Mouse (Mus musculus) midbrain, embryonic 16.5 days (tissue): ENCODE results near the gene Gjc2. TPM values are rescaled to one million over a fixed set of nuclear protein-coding genes. Genes with fewer than 3 reads are reported as not detected.
"Not testable (repeated sequence)": the region's sequence is repeated elsewhere in the genome, so short reads cannot be mapped to it uniquely, and the experiment has no call there.

Experiments
- ATAC-seq: fragments of 200-750 bp; cut with Nextera tagmentation; 2 replicates; pipeline ENCODE4 v1.8.0; 2017; ENCODE audit warnings: moderate TSS enrichment
- H3K27ac ChIP-seq: fragments of 300-500 bp; sonication (generic); 2 replicates; pipeline ENCODE4 v1.5.1; 2014; ENCODE audit warnings: mild to moderate bottlenecking, low read length, mixed read lengths
- H3K27me3 ChIP-seq: fragments of 300-500 bp; sonication (generic); 2 replicates; pipeline ENCODE4 v1.6.1; 2014; ENCODE audit warnings: low read depth, low read length, mixed read lengths; ENCODE audit not compliant: control insufficient read depth, insufficient read depth
- H3K36me3 ChIP-seq: fragments of 300-500 bp; sonication (generic); 2 replicates; pipeline ENCODE4 v1.6.1; 2014; ENCODE audit warnings: mild to moderate bottlenecking, low read length, moderate library complexity, mixed read lengths; ENCODE audit not compliant: control insufficient read depth, insufficient read depth
- H3K4me1 ChIP-seq: fragments of 300-500 bp; sonication (generic); 2 replicates; pipeline ENCODE4 v1.6.1; 2014; ENCODE audit warnings: mild to moderate bottlenecking, low read length, mixed read lengths; ENCODE audit not compliant: control insufficient read depth, insufficient read depth
- H3K4me2 ChIP-seq: fragments of 300-500 bp; sonication (generic); 2 replicates; pipeline ENCODE4 v1.6.1; 2014; ENCODE audit warnings: mild to moderate bottlenecking, low read length, mixed read lengths
- H3K4me3 ChIP-seq: fragments of 300-500 bp; sonication (generic); 2 replicates; pipeline ENCODE4 v1.5.1; 2014; ENCODE audit warnings: low read depth, mild to moderate bottlenecking, low read length, moderate library complexity, mixed read lengths
- H3K9ac ChIP-seq: fragments of 300-500 bp; sonication (generic); 2 replicates; pipeline ENCODE4 v1.6.1; 2014; ENCODE audit warnings: low read depth, low read length, mixed read lengths
- H3K9me3 ChIP-seq: fragments of 300-500 bp; sonication (generic); replicated peaks from 2 replicates; pipeline ENCODE4 v1.6.1; 2014; ENCODE audit warnings: mild to moderate bottlenecking, low read length, mixed read lengths; ENCODE audit not compliant: control insufficient read depth, poor library complexity, severe bottlenecking
- WGBS: fragments of 180-500 bp; shearing (Covaris S2); extraction: QIAGEN DNeasy Blood & Tissue Kit; methylation state at CpG from one replicate; pipeline ENCODE4 v1.1.7; 2014; 5-methylcytosine and 5-hydroxymethylcytosine counted together
- polyA plus RNA-seq: library from polyadenylated mRNA; unstranded; fragments of >200 nt; fragmentation: Nextera tagmentation; extraction: Ambion mirVana; gene quantifications from 2 replicates; pipeline ENCODE4 v1.2.1, GENCODE M21; 2015

Gene Gjc2
- polyA plus RNA-seq, 1 experiment from 2014 or later: 0.30 TPM

GRCm38 (mm10) chr11:59211561-59211960, 28.5 kb upstream of the Gjc2 start:
- not testable (repeated sequence) for H3K27me3 ChIP-seq, H3K9ac ChIP-seq, H3K4me3 ChIP-seq, H3K27ac ChIP-seq, H3K4me2 ChIP-seq, H3K9me3 ChIP-seq, ATAC-seq
- Histone ChIP-seq H3K36me3 (peaks cover 12% of the 10 kb centered on the region; the same call in 1 of the 2 replicates), H3K4me1 (peaks cover 14% of the 10 kb centered on the region)
- WGBS: 94% methylated on average over 9 of the region's 9 CpGs

DNA sequence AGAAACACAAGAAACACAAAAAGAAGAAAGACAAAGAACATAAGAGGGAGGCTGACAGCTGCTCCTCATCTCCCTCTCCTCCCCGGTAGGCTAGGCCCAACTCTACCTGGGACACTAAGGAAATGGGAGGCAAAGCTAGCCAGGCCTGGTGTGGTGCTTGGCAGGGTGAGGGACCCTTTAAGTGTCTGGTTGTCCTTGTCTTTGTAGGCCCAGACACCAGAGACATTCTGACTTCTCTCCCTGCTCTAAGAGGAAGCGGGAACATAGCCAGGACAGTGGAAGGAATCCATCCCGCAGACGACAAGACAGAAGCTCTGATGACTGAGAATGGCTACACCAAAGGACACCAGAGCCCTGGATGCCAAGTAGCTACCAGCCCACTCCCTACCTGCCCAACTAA, 27.0 kb upstream of the Gjc2 start:
- Histone ChIP-seq H3K36me3 (peaks cover 14% of the 10 kb centered on the region; the same call in 1 of the 2 replicates), H3K9ac (no peak overlapping the region), H3K9me3 (no peaks in the 10 kb centered on the region), H3K27ac (no peak overlapping the region), H3K4me2 (no peak overlapping the region), H3K27me3 (no peaks in the 10 kb centered on the region), H3K4me1 (peaks cover 14% of the 10 kb centered on the region), H3K4me3 (no peak overlapping the region)
- no peak for ATAC-seq
- 88% methylated on average over 4 of the region's 4 CpGs for WGBS

GRCm38 (mm10) chr11:59209580-59209979, 26.6 kb upstream of the Gjc2 start:
- peak overlapping the region; percentile 88 for H3K4me2 ChIP-seq
- 57% methylated on average over 5 of the region's 5 CpGs for WGBS
- H3K4me3 ChIP-seq: no peak overlapping the region
- no peak overlapping the region for H3K27ac ChIP-seq
- H3K9me3 ChIP-seq: no peaks in the 10 kb centered on the region
- peaks cover 16% of the 10 kb centered on the region for H3K36me3 ChIP-seq
- H3K4me1 ChIP-seq: peaks cover 14% of the 10 kb centered on the region
- ATAC-seq: no peak
- H3K27me3 ChIP-seq: no peaks in the 10 kb centered on the region
- no peak overlapping the region for H3K9ac ChIP-seq

- peak overlapping the region; percentile 88 for H3K4me2 ChIP-seq
- H3K9ac ChIP-seq: peak overlapping the region; percentile 73
- ATAC-seq: peak; percentile 43
- peak overlapping the region; percentile 58 for H3K4me3 ChIP-seq
- peaks cover 17% of the 10 kb centered on the region for H3K36me3 ChIP-seq
- whole genome bisulfite sequencing: 8% methylated on average over 18 of the region's 18 CpGs
- H3K27ac ChIP-seq: peak overlapping the region; percentile 9; the same call in 1 of the 2 replicates
- H3K4me1 ChIP-seq: peaks cover 14% of the 10 kb centered on the region
- H3K27me3 ChIP-seq: no peaks in the 10 kb centered on the region
- H3K9me3 ChIP-seq: no peaks in the 10 kb centered on the region
Measured at GRCm38 (mm10) chr11:59209003-59209441, 26.0 kb upstream of the Gjc2 start.

GRCm38 (mm10) chr11:59208153-59208831, 25.3 kb upstream of the Gjc2 start, which contains the start of gene 2310033P09Rik:
2310033P09Rik (plus strand) TSS chr11:59208321.
- under 1% methylated on average over 67 of the region's 67 CpGs for WGBS

DNA sequence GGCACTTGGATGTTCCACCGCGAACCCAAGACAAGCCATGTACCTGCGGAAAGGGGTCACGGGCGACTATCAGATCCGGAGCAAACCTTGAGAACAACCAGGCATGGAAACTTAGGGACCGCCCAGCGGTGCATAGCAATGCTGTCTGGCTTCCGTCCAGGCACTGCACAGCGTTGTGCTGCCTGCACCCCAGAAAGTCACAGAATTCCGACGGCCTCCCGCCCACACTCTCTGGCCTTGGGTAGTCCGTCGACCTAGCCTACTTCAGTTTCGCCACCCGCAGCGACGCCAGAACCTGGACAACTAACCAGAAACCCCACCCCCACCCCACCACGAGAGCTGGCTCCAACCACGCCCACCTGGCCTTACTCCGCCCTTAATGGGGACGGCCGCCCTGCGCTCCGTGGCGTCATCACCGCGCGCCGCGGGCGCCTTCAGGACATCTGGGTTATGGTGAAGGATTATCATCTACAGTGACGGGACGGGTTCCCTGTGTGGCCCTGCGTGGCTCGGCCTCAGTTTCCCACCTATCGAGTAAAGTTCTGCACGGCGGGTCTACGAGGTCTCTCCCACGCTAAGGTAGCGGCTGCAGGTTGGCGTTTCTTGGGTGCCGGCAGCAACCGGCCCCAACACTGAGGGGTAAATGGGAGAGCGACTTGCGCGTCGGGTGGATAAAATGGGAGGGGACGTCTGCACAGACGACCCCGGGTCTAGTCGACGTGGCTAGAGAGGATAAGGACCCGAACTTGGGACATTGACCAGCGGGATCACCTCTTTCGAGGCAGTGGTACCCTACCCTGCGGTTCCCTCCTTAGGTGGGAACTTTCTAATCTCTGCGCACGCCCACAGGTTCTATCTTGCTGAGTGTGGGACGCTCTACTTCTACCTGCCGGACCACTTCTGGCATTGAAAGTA, 19.3 kb upstream of the Gjc2 start, which contains the start of gene Mrpl55:
Mrpl55 (plus strand) TSS at position 406 of the 915 bp plus-strand sequence.
- Histone ChIP-seq H3K4me1 (peaks cover 15% of the 10 kb centered on the region), H3K9me3 (no peaks in the 10 kb centered on the region), H3K27me3 (no peaks in the 10 kb centered on the region), H3K36me3 (peaks cover 5% of the 10 kb centered on the region; the same call in 1 of the 2 replicates), H3K9ac (peak within 1 kb of the TSS; percentile 83), H3K4me2 (peak within 1 kb of the TSS; percentile 96), H3K4me3 (peak within 1 kb of the TSS; percentile 90), H3K27ac (peak within 1 kb of the TSS; percentile 68)
- peak; percentile 90 for ATAC-seq
- under 1% methylated on average over 63 of the region's 63 CpGs for WGBS

More at GRCm38 (mm10) chr11:59208153-59208831, 25.3 kb upstream of the Gjc2 start, which contains the start of gene 2310033P09Rik:
- Histone ChIP-seq H3K9me3 (no peaks in the 10 kb centered on the region), H3K4me2 (peak within 1 kb of the TSS; percentile 88), H3K4me3 (peak within 1 kb of the TSS; percentile 58), H3K36me3 (peaks cover 14% of the 10 kb centered on the region), H3K27me3 (no peaks in the 10 kb centered on the region), H3K9ac (peak within 1 kb of the TSS; percentile 73), H3K27ac (peak within 1 kb of the TSS; percentile 70), H3K4me1 (peaks cover 14% of the 10 kb centered on the region)
- ATAC-seq: peak; percentile 89

DNA sequence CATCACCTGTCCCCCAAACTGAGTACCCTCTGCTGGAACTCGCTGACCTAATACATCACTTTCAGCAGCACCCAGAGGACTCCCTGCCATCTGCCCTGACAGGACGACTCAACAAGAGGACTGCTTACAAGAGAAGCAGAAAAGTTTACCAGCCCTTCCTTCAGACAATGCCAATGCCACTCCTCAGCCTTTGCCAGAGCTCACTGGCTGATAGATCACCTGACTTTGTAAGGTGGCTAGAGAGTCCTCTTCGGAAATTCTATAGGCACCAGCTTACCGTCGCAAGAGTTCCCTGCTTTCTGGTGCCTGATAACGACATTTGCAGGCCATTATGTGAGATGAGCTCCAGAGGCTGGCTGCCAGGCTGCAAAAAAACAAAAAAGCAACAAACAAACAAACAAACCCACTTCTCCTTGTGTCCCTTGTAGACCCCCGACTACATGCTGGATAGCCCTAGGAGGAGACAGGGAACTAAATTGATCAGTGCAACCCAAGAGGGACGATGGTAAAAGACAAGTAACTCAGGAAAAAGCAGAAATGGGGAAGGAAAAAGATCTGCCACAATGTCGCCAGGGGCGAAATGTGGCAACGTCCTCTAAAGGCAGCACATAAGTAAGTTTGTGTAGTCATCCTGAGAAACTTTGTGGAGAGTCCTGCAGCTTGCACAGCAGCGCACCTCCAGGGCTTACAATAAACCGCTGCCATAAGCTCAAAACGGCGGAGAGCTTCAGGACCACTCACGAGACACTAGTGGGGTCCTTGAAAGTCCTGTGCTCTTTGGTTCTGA, 18.4 kb upstream of the Gjc2 start:
- peak overlapping the region; percentile 90 for H3K4me3 ChIP-seq
- peak overlapping the region; percentile 83 for H3K9ac ChIP-seq
- H3K9me3 ChIP-seq: no peaks in the 10 kb centered on the region
- no peak for ATAC-seq
- WGBS: 36% methylated on average over 16 of the region's 16 CpGs
- H3K4me1 ChIP-seq: peaks cover 15% of the 10 kb centered on the region
- H3K4me2 ChIP-seq: peak overlapping the region; percentile 96
- H3K27ac ChIP-seq: peak overlapping the region; percentile 68; the same call in 1 of the 2 replicates
- no peaks in the 10 kb centered on the region for H3K27me3 ChIP-seq
- H3K36me3 ChIP-seq: peaks cover 5% of the 10 kb centered on the region; the same call in 1 of the 2 replicates

- Histone ChIP-seq H3K36me3 (no peaks in the 10 kb centered on the region), H3K4me2 (no peak overlapping the region), H3K27ac (no peak overlapping the region), H3K9me3 (no peaks in the 10 kb centered on the region), H3K27me3 (no peaks in the 10 kb centered on the region), H3K4me1 (peaks cover 4% of the 10 kb centered on the region), H3K4me3 (no peak overlapping the region), H3K9ac (no peak overlapping the region)
- no peak for ATAC-seq
Measured at GRCm38 (mm10) chr11:59196230-59196629, 13.2 kb upstream of the Gjc2 start.
